Mouse (Mus musculus): ENCODE results near the gene Tmem109.

Gene Tmem109

GRCm38 (mm10) chr19:10839010-10839892, 42.5 kb downstream of the Tmem109 start, which contains the start of gene Slc15a3:
Gene Slc15a3, plus strand, starts transcription at chr19:10839727.
- DNase-seq: no peak

DNA sequence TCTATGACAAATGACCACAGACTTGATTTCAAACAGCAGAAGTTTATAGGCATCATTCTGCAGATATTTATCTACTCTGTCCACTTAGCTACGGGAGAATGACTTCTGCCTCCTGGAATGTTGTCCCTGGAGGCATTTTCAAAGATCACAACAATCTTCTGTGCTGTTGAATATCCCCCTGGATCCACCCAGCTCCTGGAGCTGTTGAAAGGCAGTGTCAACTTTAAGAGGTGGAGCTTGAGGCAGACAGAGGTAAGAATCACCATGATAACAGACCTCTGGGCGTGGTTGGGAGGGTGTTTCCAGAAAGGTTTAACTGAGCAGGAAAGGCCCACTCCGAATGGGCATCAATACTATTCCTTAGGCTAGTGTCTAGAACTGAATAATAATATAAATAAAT, 46.1 kb downstream of the Tmem109 start:
- DNase-seq: no peak

- DNase-seq: no peak
These were observed 48.2 kb downstream of the Tmem109 start for GRCm38 (mm10) chr19:10833611-10834010.

GRCm38 (mm10) chr19:10832030-10832429, 49.8 kb downstream of the Tmem109 start:
- no peak for DNase-seq

- peak; percentile 93 for DNase-seq
These were observed 50.4 kb downstream of the Tmem109 start for GRCm38 (mm10) chr19:10831424-10831823.

DNA sequence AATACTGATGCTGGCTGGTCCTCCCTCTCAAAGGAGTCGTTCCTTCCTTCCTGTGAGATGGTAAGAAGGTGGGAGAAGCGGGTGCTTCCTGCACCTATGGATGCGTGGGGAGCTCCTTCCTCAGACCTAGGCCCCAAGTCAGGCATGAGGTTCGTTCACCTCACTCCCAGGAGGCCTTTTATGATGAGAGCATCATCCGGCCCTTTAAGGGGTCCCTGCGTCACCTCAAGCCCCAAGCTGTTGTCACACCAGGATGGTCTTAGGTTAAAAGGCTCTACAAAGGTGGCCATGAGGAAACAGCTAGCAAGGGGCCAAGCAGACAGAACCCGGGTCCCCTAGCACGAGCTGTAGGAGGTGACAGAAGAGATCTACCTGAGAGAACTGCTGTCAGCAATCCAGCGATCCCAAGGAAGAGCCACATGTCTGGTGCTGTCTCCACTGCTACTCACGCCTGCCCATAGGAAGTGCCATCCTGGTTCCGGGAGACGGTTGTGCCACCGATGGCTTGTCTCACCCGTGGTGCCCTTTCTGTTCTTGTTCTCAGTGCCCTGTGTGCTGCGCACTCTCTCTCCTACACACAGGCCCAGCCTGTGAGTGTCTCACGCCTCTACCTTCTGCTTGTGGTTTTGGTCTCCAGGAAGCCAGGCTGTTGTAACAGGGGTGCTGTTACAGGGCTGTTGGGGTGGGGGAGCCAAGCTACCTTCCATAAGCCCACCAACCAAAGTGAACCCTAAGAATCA, 52.2 kb downstream of the Tmem109 start, which contains the start of gene Cd6:
Gene Cd6 (minus strand): TSS at position 623 of the 740 bp plus-strand sequence.
- peak; percentile 84 for DNase-seq

- DNase-seq: peak; percentile 69
These were observed 53.5 kb downstream of the Tmem109 start for GRCm38 (mm10) chr19:10828321-10828720.

DNA sequence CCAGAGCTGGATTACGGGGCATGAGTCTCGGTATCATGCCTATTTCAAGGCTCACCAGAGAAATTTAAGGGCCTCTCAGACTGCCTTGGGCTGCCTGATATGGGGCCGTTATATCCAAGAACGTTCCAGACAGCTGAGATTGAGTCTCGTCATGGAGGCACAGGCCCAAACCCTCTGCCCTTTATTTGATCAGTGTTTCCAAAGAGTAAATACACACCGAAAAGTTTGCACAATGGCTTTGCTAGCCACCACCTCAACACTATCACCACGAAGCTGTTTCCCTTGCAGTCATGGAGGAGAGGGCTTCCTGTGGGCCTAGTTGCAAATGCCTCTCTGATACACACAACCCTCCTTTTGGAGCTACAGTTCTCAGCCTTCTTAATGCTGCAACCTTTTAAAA, 57.7 kb downstream of the Tmem109 start:
- no peak for DNase-seq

- no peak for DNase-seq
These were observed 59.3 kb downstream of the Tmem109 start for GRCm38 (mm10) chr19:10822534-10822933.

GRCm38 (mm10) chr19:10821319-10821718, 60.5 kb downstream of the Tmem109 start:
- no peak for DNase-seq

All from thymus, postnatal 14 days (tissue).